Mouse (Mus musculus) layer of hippocampus, postnatal 36 days (tissue): ENCODE measurements around the gene Olfr1360. TPM values are rescaled to one million over a fixed set of nuclear protein-coding genes. Genes with fewer than 3 reads are reported as not detected.

Experiments used
- DNase-seq, 2 experiments: peaks; one replicate each; pipeline ENCODE4 v3.0.0; 2022
- microRNA-seq, 2 experiments: library from miRNA; unstranded; fragments of <30 nt; microRNA quantifications; one replicate each; pipeline ENCODE4 v1.2.0; 2021
- total RNA-seq, 2 experiments: library from RNA; stranded (reverse); gene quantifications; 2 replicates each; pipeline ENCODE4 v1.2.3; 2021

Gene Olfr1360
- total RNA-seq, 2 experiments from 2014 or later, result not detected

DNA sequence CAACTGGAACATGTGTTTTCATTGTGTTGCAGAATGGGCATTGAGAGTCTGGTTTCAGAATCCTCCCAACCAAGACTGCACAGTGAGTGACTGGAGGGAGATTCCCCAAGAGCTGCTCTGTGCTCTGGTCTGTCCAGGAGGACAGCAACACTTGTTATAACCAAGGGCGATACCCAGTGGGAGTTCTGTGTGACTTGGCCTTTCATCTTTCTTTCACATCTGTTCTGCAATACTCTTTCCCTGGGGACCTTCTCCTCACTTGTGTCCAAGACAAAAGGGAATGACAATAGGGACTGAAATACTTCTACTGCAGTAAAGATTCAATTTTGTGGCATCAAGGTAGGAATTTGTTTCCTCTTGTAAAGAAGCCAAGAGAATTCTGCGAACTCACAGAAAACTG, 34.8 kb downstream of the Olfr1360 start, which contains the start of gene Olfr11:
Gene Olfr11 (minus strand): TSS at position 101 of the 400 bp plus-strand sequence.
- DNase-seq, result no peak

Small RNA genes within 50 kb of the gene (microRNA-seq; reads per million reads assigned to microRNA genes)
- gene Gm44357, result 0 reads per million in 2 experiments
- 0 reads per million in 2 experiments for gene Gm44367

Other genes with a start within 250 kb of the Olfr1360 start
- gene Pgbd1, start 236.3 kb downstream of the Olfr1360 start, total RNA-seq, result 1 to 10 TPM; 1.1 to 1.5 TPM
- 10 to 100 TPM; 52.3 to 53.5 TPM for gene Zscan26, start 223.7 kb downstream of the Olfr1360 start, total RNA-seq
- 1 to 10 TPM in 1 of 2 experiments, under 1 TPM in 1; 0.78 to 1.2 TPM for gene Nkapl, start 208.9 kb downstream of the Olfr1360 start, total RNA-seq
- gene Zkscan4, start 198.5 kb downstream of the Olfr1360 start, total RNA-seq, result 1 to 10 TPM; 6.1 to 7.0 TPM
- not detected for gene Gm10065, start 198.0 kb downstream of the Olfr1360 start, total RNA-seq
- 10 to 100 TPM; 21.6 to 23.2 TPM for gene AK157302, start 182.2 kb downstream of the Olfr1360 start, total RNA-seq
- 10 to 100 TPM; 49.1 to 63.4 TPM for gene Gm11273, start 176.0 kb downstream of the Olfr1360 start, total RNA-seq
- gene Zkscan8, start 146.3 kb downstream of the Olfr1360 start, total RNA-seq, result 10 to 100 TPM; 18.3 to 19.9 TPM
- not detected for gene Olfr1366, start 134.6 kb downstream of the Olfr1360 start, total RNA-seq
- not detected for gene Olfr1535, start 117.5 kb downstream of the Olfr1360 start, total RNA-seq
- gene Olfr1364, start 95.6 kb downstream of the Olfr1360 start, total RNA-seq, result not detected
- gene Olfr1362, start 63.4 kb downstream of the Olfr1360 start, total RNA-seq, result not detected
- gene Olfr11, start 34.9 kb downstream of the Olfr1360 start, total RNA-seq, result not detected
- not detected for gene Olfr1361, start 14.0 kb downstream of the Olfr1360 start, total RNA-seq
- gene Olfr1359, start 20.7 kb upstream of the Olfr1360 start, total RNA-seq, result not detected
- gene Hist1h2bl, start 38.7 kb upstream of the Olfr1360 start, total RNA-seq, result 10 to 100 TPM; 20.4 to 37.0 TPM
- 10 to 100 TPM; 37.8 to 44.6 TPM for gene Hist1h2ai, start 39.0 kb upstream of the Olfr1360 start, total RNA-seq
- gene Hist1h3h, start 40.3 kb upstream of the Olfr1360 start, total RNA-seq, result 10 to 100 TPM; 57.9 to 69.3 TPM
- 1 to 10 TPM; 4.3 to 6.2 TPM for gene Hist1h2bm, start 44.6 kb upstream of the Olfr1360 start, total RNA-seq
- 10 to 100 TPM; 15.7 to 17.9 TPM for gene Hist1h4j, start 57.7 kb upstream of the Olfr1360 start, total RNA-seq
- gene Hist1h4k, start 73.1 kb upstream of the Olfr1360 start, total RNA-seq, result 100 to 1,000 TPM; 266 to 292 TPM
- gene Hist1h2ak, start 76.4 kb upstream of the Olfr1360 start, total RNA-seq, result 10 to 100 TPM; 13.2 to 18.7 TPM
- 10 to 100 TPM in 1 of 2 experiments, 1 to 10 TPM in 1; 5.4 to 10.8 TPM for gene Hist1h2bn, start 76.7 kb upstream of the Olfr1360 start, total RNA-seq
- 1 to 10 TPM; 6.4 to 8.5 TPM for gene Hist1h1b, start 103.2 kb upstream of the Olfr1360 start, total RNA-seq
- 10 to 100 TPM; 56.6 to 72.6 TPM for gene Hist1h3i, start 106.0 kb upstream of the Olfr1360 start, total RNA-seq
- 1 to 10 TPM in 1 of 2 experiments, not detected in 1; 2.6 TPM for gene Hist1h2an, start 109.8 kb upstream of the Olfr1360 start, total RNA-seq
- gene Hist1h2bp, start 110.1 kb upstream of the Olfr1360 start, total RNA-seq, result 10 to 100 TPM in 1 of 2 experiments, 1 to 10 TPM in 1; 7.8 to 11.4 TPM
- gene Hist1h2bq, start 132.8 kb upstream of the Olfr1360 start, total RNA-seq, result 10 to 100 TPM; 49.4 to 52.0 TPM
- gene Hist1h2ao, start 133.1 kb upstream of the Olfr1360 start, total RNA-seq, result 10 to 100 TPM in 1 of 2 experiments, not detected in 1; 19.5 TPM
- 100 to 1,000 TPM; 229 to 282 TPM for gene Hist1h4m, start 134.3 kb upstream of the Olfr1360 start, total RNA-seq
- gene Hist1h4n, start 154.8 kb upstream of the Olfr1360 start, total RNA-seq, result 10 to 100 TPM; 29.3 to 57.3 TPM
- 10 to 100 TPM; 34.7 to 45.0 TPM for gene Hist1h2ap, start 156.1 kb upstream of the Olfr1360 start, total RNA-seq
- 10 to 100 TPM; 49.6 to 51.2 TPM for gene Hist1h2br, start 156.3 kb upstream of the Olfr1360 start, total RNA-seq